In genomic region chr12:70752266-70752910, GRCm38 (mm10) we compare ENCODE assay signal across 8 mouse cellular contexts.
A peak's percentile ranks its signal among the peaks of the same experiment; 100 is the strongest.
DNase-seq lines count a peak whose midpoint lies in the region; ATAC-seq lines count a peak whose summit lies in the region.

No protein-coding gene starts in this region.

- peak overlapping the region; percentile 83 for H3K27ac ChIP-seq in forebrain, embryonic 10.5 days
- peak overlapping the region; percentile 8; the same call in 1 of the 2 replicates for H3K27ac ChIP-seq in hindbrain, embryonic 11.5 days (ENCODE audit: low read depth, low read length)
- no peak overlapping the region for H3K27ac ChIP-seq in midbrain, embryonic 11.5 days (ENCODE audit: low read depth, low read length)

- H3K9ac ChIP-seq in hindbrain, embryonic 11.5 days (ENCODE audit: low read depth, low read length), result peak overlapping the region; percentile 23; the same call in 1 of the 2 replicates
- no peak overlapping the region for H3K9ac ChIP-seq in midbrain, embryonic 11.5 days (ENCODE audit: low read length)

- peaks cover 31% of the 10 kb centered on the region for H3K4me1 ChIP-seq in forebrain, embryonic 10.5 days
- 0 out of 2 replicates have a peak, but pooled peaks cover 2% of the 10 kb centered on the region for H3K4me1 ChIP-seq in hindbrain, embryonic 11.5 days (replicated peaks; ENCODE audit: control insufficient read depth, insufficient read depth, low read length)
- peaks cover 5% of the 10 kb centered on the region for H3K4me1 ChIP-seq in midbrain, embryonic 11.5 days (ENCODE audit: control insufficient read depth, insufficient read depth, low read length)

- H3K9me3 ChIP-seq in forebrain, embryonic 10.5 days, result no peaks in the 10 kb centered on the region
- H3K9me3 ChIP-seq in hindbrain, embryonic 11.5 days (ENCODE audit: control insufficient read depth, low read length), result no peaks in the 10 kb centered on the region
- no peaks in the 10 kb centered on the region for H3K9me3 ChIP-seq in midbrain, embryonic 11.5 days (ENCODE audit: control insufficient read depth, low read length)

- WGBS in forebrain, embryonic 10.5 days, result 34% methylated on average over 11 of the region's 11 CpGs
- 20% methylated on average over 11 of the region's 11 CpGs for WGBS in hindbrain, embryonic 11.5 days
- 35% methylated on average over 11 of the region's 11 CpGs for WGBS in midbrain, embryonic 11.5 days

- DNase-seq in kidney, postnatal 14 days, result peak; percentile 30
- no peak for DNase-seq in kidney, postnatal 25 days
- DNase-seq in forebrain, embryonic 10.5 days (ENCODE audit: extremely low spot score, low spot score), result peak; percentile 42
- DNase-seq in hindbrain, embryonic 11.5 days (ENCODE audit: low spot score), result peak; percentile 66
- DNase-seq in midbrain, embryonic 11.5 days (ENCODE audit: low spot score, missing footprints), result peak; percentile 89
- no peak for DNase-seq in spleen, postnatal 36 days (ENCODE audit: low spot score in 2 of 2)
- no peak for DNase-seq in adrenal gland, adult 8-10 months
- no peak for DNase-seq in ovary, postnatal 10 days (ENCODE audit: low spot score)

- no peaks in the 10 kb centered on the region for H3K36me3 ChIP-seq in forebrain, embryonic 10.5 days (replicated peaks)
- H3K36me3 ChIP-seq in hindbrain, embryonic 11.5 days (ENCODE audit: control insufficient read depth, insufficient read depth, low read length), result no peaks in the 10 kb centered on the region
- H3K36me3 ChIP-seq in midbrain, embryonic 11.5 days (ENCODE audit: control insufficient read depth, insufficient read depth, low read length), result no peaks in the 10 kb centered on the region

- 0 out of 2 replicates have a peak overlapping the region, but pooled peaks have one; percentile 5 for H3K4me2 ChIP-seq in hindbrain, embryonic 11.5 days (replicated peaks; ENCODE audit: low read depth, low read length)
- H3K4me2 ChIP-seq in midbrain, embryonic 11.5 days, result no peak overlapping the region

- peak; percentile 45; the same call in 1 of the 2 replicates for ATAC-seq in hindbrain, embryonic 11.5 days (ENCODE audit: low FRiP score)
- ATAC-seq in midbrain, embryonic 11.5 days (ENCODE audit: low FRiP score), result no peak

- no peaks in the 10 kb centered on the region for H3K27me3 ChIP-seq in forebrain, embryonic 10.5 days (ENCODE audit: poor library complexity, severe bottlenecking)
- H3K27me3 ChIP-seq in hindbrain, embryonic 11.5 days (ENCODE audit: control insufficient read depth, insufficient read depth, low read length), result no peaks in the 10 kb centered on the region
- H3K27me3 ChIP-seq in midbrain, embryonic 11.5 days (ENCODE audit: control insufficient read depth, insufficient read depth, low read length), result no peaks in the 10 kb centered on the region

- no peak overlapping the region for H3K4me3 ChIP-seq in forebrain, embryonic 10.5 days
- H3K4me3 ChIP-seq in hindbrain, embryonic 11.5 days (ENCODE audit: low read depth, low read length), result no peak overlapping the region
- no peak overlapping the region for H3K4me3 ChIP-seq in midbrain, embryonic 11.5 days (ENCODE audit: low read depth, low read length)

Comparison
In these comparisons a context has a peak if more than half of its experiments do, and no peak if none do; other contexts are left out.
1. DNase-seq: peak in kidney, postnatal 14 days (single experiment), forebrain, embryonic 10.5 days (single experiment), hindbrain, embryonic 11.5 days (single experiment) and midbrain, embryonic 11.5 days (single experiment); none in kidney, postnatal 25 days (0 of 2), spleen, postnatal 36 days (0 of 2), adrenal gland, adult 8-10 months (single experiment) and ovary, postnatal 10 days (single experiment).